Mouse (Mus musculus) lung, embryonic 14.5 days (tissue): ENCODE measurements at regions not wholly inside any gene's neighbourhood (a gene's known extent, or its start where the extent isn't known, plus 50 kb on each side); places are given as distances from the start of the nearest gene placed in this dataset.

Experiments used
- ATAC-seq: fragments of 200-750 bp; cut with Nextera tagmentation; 2 replicates; pipeline ENCODE4 v1.8.0; 2017; ENCODE audit warnings: mild to moderate bottlenecking, moderate TSS enrichment, moderate library complexity; ENCODE audit not compliant: insufficient read depth
- DNase-seq: peaks from one replicate; pipeline ENCODE4 v3.0.0-alpha.2; 2015
- H3K27ac ChIP-seq: fragments of 300-500 bp; sonication (generic); 2 replicates; pipeline ENCODE4 v1.5.1; 2014; ENCODE audit warnings: low read depth, mild to moderate bottlenecking, moderate library complexity
- H3K27me3 ChIP-seq: fragments of 300-500 bp; sonication (generic); 2 replicates; pipeline ENCODE4 v1.6.1; 2014; ENCODE audit warnings: low read length, control low read depth; ENCODE audit not compliant: insufficient read depth
- H3K36me3 ChIP-seq: fragments of 300-500 bp; sonication (generic); 2 replicates; pipeline ENCODE4 v1.6.1; 2014; ENCODE audit warnings: control low read depth; ENCODE audit not compliant: insufficient read depth
- H3K4me1 ChIP-seq: fragments of 300-500 bp; sonication (generic); 2 replicates; pipeline ENCODE4 v1.6.1; 2014; ENCODE audit warnings: antibody characterized with exemption, control low read depth; ENCODE audit not compliant: insufficient read depth
- H3K4me2 ChIP-seq: fragments of 300-500 bp; sonication (generic); 2 replicates; pipeline ENCODE4 v1.6.1; 2014; ENCODE audit warnings: mild to moderate bottlenecking
- H3K4me3 ChIP-seq: fragments of 300-500 bp; sonication (generic); 2 replicates; pipeline ENCODE4 v1.5.1; 2014; ENCODE audit warnings: low read depth, low read length
- H3K9ac ChIP-seq: fragments of 300-500 bp; sonication (generic); 2 replicates; pipeline ENCODE4 v1.6.1; 2014
- H3K9me3 ChIP-seq: fragments of 300-500 bp; sonication (generic); 2 replicates; pipeline ENCODE4 v1.6.1; 2016; ENCODE audit warnings: low read depth, low read length, control low read depth
- CTCF ChIP-seq: IDR thresholded peaks from 2 replicates; pipeline ENCODE4 v1.5.1; 2016; ENCODE audit warnings: antibody characterized with exemption, low read depth
- WGBS: fragments of 180-500 bp; shearing (Covaris S2); extraction: QIAGEN DNeasy Blood & Tissue Kit; methylation state at CpG from one replicate; pipeline ENCODE4 v1.1.7; 2014; 5-methylcytosine and 5-hydroxymethylcytosine counted together

DNA sequence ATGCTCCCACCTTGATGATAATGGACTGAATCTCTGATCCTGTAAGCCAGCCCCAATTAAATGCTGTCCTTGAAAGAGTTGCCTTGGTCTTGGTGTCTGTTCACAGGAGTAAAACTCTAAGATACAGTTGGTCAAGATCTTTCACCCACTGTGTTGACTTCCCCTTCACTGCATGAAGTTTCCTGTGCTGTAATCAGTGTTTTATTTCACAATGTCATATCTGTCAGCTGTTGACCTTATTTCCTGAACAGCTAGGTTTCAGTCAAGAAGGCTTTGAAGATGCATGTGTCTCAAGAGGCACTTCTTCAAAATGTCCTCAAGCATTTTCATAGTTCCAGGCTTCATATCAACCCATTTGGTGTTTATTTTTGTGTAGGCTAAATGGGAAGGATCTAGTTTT is 597.3 kb upstream of the Fam92a start:
- Histone ChIP-seq H3K4me1 (peaks cover 9% of the 10 kb centered on the region; the same call in 1 of the 2 replicates), H3K4me3 (no peak overlapping the region), H3K4me2 (no peak overlapping the region), H3K27ac (no peak overlapping the region), H3K27me3 (no peaks in the 10 kb centered on the region), H3K36me3 (no peaks in the 10 kb centered on the region), H3K9me3 (no peaks in the 10 kb centered on the region), H3K9ac (no peak overlapping the region)
- DNase-seq (no peak), ATAC-seq (no peak)
- TF ChIP-seq CTCF: no peak

- Histone ChIP-seq H3K9me3 (no peaks in the 10 kb centered on the region), H3K4me2 (no peak overlapping the region), H3K27me3 (no peaks in the 10 kb centered on the region), H3K9ac (no peak overlapping the region), H3K27ac (no peak overlapping the region), H3K36me3 (no peaks in the 10 kb centered on the region), H3K4me1 (peaks cover 9% of the 10 kb centered on the region; the same call in 1 of the 2 replicates), H3K4me3 (no peak overlapping the region)
- no peak for TF ChIP-seq CTCF
- DNase-seq (peak; percentile 51), ATAC-seq (peak; percentile 56; the same call in 1 of the 2 replicates)
- WGBS: 35% methylated on average over 1 of the region's 1 CpGs
Observed at GRCm38 (mm10) chr4:12766763-12767162, 594.9 kb upstream of the Fam92a start.

DNA sequence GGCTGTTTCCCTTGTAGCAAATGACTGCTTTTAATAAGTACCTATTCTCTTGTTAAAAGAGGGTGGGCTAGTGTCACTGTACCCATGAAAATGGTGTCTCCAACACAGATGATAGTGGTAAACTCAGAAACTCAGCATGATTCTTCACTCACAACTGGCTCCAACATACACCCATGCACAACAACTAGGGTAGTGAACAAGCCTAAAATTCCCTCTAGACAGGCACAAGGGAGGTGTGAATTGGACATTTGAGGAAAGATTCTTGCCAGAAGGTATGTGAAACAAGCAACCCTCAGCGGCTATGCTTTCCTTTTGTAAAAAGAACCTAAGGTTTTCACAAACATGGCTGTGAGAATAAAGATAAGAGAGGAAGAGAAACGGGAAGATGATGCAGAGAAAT is 579.0 kb upstream of the Fam92a start:
- 58% methylated on average over 2 of the region's 2 CpGs for WGBS
- no peak for TF ChIP-seq CTCF
- Histone ChIP-seq H3K4me1 (no peaks in the 10 kb centered on the region), H3K36me3 (no peaks in the 10 kb centered on the region), H3K9ac (no peak overlapping the region), H3K4me3 (no peak overlapping the region), H3K27ac (no peak overlapping the region), H3K4me2 (no peak overlapping the region), H3K27me3 (no peaks in the 10 kb centered on the region), H3K9me3 (no peaks in the 10 kb centered on the region)
- ATAC-seq: no peak
- DNase-seq: no peak

DNA sequence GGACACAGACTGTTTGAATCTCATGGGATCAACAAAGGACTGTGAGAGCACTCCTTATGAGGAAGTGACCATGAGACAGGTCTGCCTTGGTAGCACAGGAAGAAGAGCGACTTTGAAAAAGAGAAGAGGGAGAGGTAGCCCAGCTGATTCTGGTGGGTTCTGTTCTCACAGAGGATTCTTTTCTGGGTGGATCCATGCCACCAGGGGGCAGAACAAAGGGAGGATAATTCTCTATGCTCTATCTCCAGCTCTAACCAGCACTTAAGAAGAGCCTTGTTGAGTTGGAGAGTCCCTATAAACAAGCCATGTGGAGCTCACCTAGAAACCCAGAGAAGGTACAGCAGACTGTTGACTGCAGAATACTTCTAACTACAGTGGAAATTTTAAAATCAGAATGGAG is 578.1 kb upstream of the Fam92a start:
- DNase-seq (no peak), ATAC-seq (no peak)
- WGBS: 97% methylated on average over 1 of the region's 1 CpGs
- Histone ChIP-seq H3K27ac (no peak overlapping the region), H3K9ac (no peak overlapping the region), H3K4me2 (no peak overlapping the region), H3K4me3 (no peak overlapping the region), H3K9me3 (no peaks in the 10 kb centered on the region), H3K4me1 (no peaks in the 10 kb centered on the region), H3K36me3 (no peaks in the 10 kb centered on the region), H3K27me3 (no peaks in the 10 kb centered on the region)
- no peak for TF ChIP-seq CTCF

DNA sequence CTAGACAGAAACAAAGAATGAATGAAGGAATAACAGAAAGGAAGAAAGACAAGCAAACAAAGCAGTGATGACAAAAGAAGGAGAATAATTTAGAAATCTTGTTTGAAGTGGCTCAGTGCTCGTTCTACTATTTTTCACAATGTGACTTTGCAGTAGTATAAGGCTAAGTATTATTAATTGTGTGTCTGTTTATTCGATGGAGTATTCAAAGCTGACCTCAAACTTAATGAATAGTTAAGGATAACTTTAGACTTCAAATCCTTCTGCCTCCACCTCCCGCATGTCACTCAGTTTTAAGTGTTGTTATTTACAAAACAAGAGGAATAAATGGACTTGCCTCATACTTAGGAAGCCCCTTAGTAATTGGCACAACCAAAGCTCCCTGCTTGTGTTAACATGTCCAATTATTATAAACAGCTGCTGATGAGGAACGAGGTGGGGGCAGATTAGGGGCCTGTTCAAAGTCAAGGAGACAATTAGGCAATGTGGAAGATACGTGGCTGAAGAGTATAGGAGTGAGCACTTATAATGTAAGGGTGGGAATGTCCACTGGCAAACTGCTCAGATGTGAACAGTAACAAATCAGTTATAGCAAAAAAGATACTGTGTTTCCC is 572.0 kb upstream of the Fam92a start:
- WGBS: 31% methylated on average over 5 of the region's 5 CpGs

DNA sequence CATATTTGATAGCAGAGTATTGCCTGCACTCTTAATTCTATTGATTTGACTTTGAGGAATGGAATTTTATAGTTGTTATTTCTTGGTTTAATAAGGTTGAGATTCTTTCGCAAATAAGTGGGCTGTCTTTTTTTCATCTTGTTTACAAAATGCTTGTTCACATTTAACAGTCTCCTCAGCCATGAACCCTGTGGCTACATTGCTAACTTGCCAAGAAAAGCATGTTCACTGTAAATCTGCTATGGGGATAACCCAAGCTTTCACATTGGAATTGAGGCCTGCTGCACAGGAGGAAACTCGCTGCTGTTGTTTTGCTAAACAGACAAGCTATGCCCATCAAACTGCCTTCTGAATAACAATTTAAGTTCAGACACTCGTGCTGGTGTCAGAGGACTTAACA is 564.6 kb upstream of the Fam92a start:
- 70% methylated on average over 3 of the region's 3 CpGs for WGBS
- no peaks in the 10 kb centered on the region for H3K27me3 ChIP-seq
- no peaks in the 10 kb centered on the region for H3K36me3 ChIP-seq
- no peaks in the 10 kb centered on the region for H3K4me1 ChIP-seq
- DNase-seq (no peak), ATAC-seq (no peak)
- no peak overlapping the region for H3K4me2 ChIP-seq
- no peak overlapping the region for H3K4me3 ChIP-seq
- no peak for TF ChIP-seq CTCF
- H3K27ac ChIP-seq: no peak overlapping the region
- H3K9ac ChIP-seq: no peak overlapping the region
- H3K9me3 ChIP-seq: no peaks in the 10 kb centered on the region

More for the DNA sequence above, 572.0 kb upstream of the Fam92a start:
- no peak overlapping the region for H3K4me2 ChIP-seq
- DNase-seq (peak; percentile 70), ATAC-seq (peak; percentile 79)
- no peaks in the 10 kb centered on the region; the same call in 1 of the 2 replicates for H3K4me1 ChIP-seq
- H3K36me3 ChIP-seq: no peaks in the 10 kb centered on the region
- no peak overlapping the region for H3K9ac ChIP-seq
- TF ChIP-seq CTCF: no peak
- no peak overlapping the region for H3K27ac ChIP-seq
- no peak overlapping the region for H3K4me3 ChIP-seq
- no peaks in the 10 kb centered on the region for H3K9me3 ChIP-seq
- H3K27me3 ChIP-seq: no peaks in the 10 kb centered on the region

GRCm38 (mm10) chr4:12700189-12700588 is 528.4 kb upstream of the Fam92a start:
- ATAC-seq: no peak
- DNase-seq: no peak
- H3K9me3 ChIP-seq: no peaks in the 10 kb centered on the region
- no peak overlapping the region for H3K9ac ChIP-seq
- WGBS: 35% methylated on average over 1 of the region's 1 CpGs
- no peaks in the 10 kb centered on the region for H3K36me3 ChIP-seq
- no peak overlapping the region for H3K4me3 ChIP-seq
- no peak overlapping the region for H3K27ac ChIP-seq
- TF ChIP-seq CTCF: no peak
- H3K4me2 ChIP-seq: no peak overlapping the region
- no peaks in the 10 kb centered on the region for H3K27me3 ChIP-seq
- H3K4me1 ChIP-seq: no peaks in the 10 kb centered on the region

DNA sequence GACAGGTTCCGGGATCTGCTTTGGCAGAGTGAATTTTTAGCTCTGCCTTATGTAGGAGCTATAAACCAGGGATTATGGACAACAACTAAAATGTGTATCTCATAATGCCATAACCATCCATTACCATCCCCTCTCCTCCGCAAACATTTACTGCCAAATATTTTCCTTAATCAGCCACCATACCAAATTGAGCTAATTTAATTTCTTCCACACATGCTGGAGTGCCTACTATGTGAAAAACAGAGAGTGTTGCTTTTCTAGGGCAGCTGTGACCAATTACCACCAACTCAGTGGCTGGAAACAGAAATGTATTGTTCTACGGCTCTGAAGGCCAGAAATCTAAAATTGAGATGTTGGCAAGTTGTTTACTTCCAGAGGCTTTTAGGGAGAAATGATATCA is 506.0 kb upstream of the Fam92a start:
- no peak overlapping the region for H3K4me3 ChIP-seq
- 79% methylated on average over 3 of the region's 3 CpGs for WGBS
- no peak overlapping the region for H3K4me2 ChIP-seq
- H3K9ac ChIP-seq: no peak overlapping the region
- no peaks in the 10 kb centered on the region for H3K36me3 ChIP-seq
- H3K27me3 ChIP-seq: no peaks in the 10 kb centered on the region
- DNase-seq: no peak
- no peak for TF ChIP-seq CTCF
- ATAC-seq: no peak
- H3K9me3 ChIP-seq: no peaks in the 10 kb centered on the region
- H3K27ac ChIP-seq: no peak overlapping the region
- H3K4me1 ChIP-seq: no peaks in the 10 kb centered on the region
